Mouse (Mus musculus): ENCODE measurements around the gene Lbhd1.

GRCm38 (mm10) chr19:8920073-8920736 lies 36.7 kb downstream of the Lbhd1 start, which contains the start of gene B3gat3:
- no peak for TF ChIP-seq POLR2A (IDR thresholded peaks at IDR 0.05; ENCODE audit: control insufficient read depth, extremely low read depth, insufficient read depth, low read length, poor library complexity)
- no peak for TF ChIP-seq CTCF (IDR thresholded peaks at IDR 0.05; ENCODE audit: borderline replicate concordance, control insufficient read depth, extremely low read depth, insufficient read depth, low read length, poor library complexity)
